Mouse (Mus musculus) ES-E14 (cell line): ENCODE results near the gene Fus.

Source experiments
- CHD2 ChIP-seq: IDR thresholded peaks from 2 replicates; pipeline ENCODE4 v1.6.1; 2014; ENCODE audit warnings: mild to moderate bottlenecking, low read depth, low read length, inconsistent platforms
- HCFC1 ChIP-seq: IDR thresholded peaks from 2 replicates; pipeline ENCODE4 v1.6.1; 2012; ENCODE audit warnings: low read length, inconsistent platforms, borderline replicate concordance; ENCODE audit not compliant: insufficient read depth
- ZC3H11A ChIP-seq: IDR thresholded peaks from 2 replicates; pipeline ENCODE4 v1.6.1; 2012; ENCODE audit warnings: low read depth, mild to moderate bottlenecking, inconsistent platforms, low read length, borderline replicate concordance

DNA sequence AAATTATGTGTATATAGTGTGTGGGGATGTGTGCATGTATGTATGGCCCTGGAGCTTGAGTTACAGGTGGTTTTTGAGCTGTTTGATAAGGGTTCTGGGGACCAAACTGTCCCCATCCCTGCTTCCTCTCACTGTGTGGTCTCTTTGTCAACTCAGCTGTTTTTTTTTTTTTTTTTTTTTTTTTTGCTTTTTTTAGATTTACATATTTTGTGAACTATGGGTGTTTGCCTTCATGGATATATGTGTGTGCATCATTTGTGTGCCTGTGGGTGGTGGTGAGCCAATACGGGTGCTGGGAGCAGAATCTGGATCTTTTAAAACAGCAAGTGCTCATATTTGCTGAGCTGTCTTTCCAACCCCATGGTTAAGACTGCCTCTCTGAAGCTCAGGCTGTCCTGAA, 21.6 kb downstream of the Fus start:
- TF ChIP-seq CHD2 (no peak), HCFC1 (no peak), ZC3H11A (no peak)
